9 mouse cellular contexts compared by ENCODE assay signal in the genomic region with DNA sequence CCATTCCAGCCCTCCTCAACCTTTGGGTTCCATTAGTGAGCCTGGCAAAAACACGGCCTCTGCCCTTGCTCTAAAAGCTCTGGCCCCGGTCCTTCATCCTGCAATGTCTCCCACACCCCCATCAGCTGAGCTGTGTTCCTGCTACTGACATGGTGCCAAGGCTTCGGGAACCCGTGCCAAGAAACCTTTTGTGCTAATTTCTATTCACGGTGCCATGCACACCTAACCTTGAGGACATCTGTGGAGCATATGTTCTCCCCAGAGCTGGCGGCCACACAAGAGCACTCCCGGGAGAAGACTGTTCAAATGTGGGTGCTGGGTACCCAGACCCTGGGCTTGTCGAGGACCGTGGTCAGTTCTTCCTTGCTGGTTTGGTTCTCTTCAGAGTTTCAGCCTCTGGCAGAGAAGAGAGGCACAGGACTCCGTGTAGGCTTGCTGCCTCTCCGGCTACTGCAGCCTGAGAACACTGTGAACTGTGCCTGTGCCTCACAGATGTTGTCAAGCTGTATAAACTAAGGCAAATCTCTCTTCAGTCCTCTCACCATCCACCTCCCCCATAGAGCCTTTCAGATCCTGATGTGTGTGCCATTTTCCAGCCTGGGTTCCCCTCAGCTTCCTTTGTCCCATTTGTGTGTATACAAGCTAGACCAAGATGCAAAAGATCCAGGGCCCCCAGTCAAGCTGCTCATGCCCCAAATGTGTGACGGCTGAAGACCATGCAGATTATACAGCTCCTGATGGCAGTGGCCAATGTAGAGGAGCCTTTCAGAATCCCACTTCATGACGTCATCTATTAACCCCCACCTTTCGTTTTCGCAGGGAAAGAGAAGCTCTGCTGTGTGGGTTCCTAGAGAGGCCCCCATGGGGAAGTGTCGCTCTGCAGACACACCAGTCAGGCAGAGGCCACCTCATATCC. TPM values are rescaled to one million over a fixed set of nuclear protein-coding genes. Genes with fewer than 3 reads are reported as not detected.
DNase-seq lines count a peak whose midpoint lies in the region; ATAC-seq and TF ChIP-seq lines count a peak whose summit lies in the region.
"Had no signal": no experiment of that assay in that cellular context is flagged by ENCODE, and none has a peak within 500 bp of the region (broad histone marks: within the 10 kb centered on the region; RNA-seq: fewer than 3 reads in every experiment).

No protein-coding gene starts in this region.

- TF ChIP-seq CTCF in heart, postnatal 0 days (IDR thresholded peaks at IDR 0.05; ENCODE audit: low read depth): no peak

- 0 out of 2 replicates have a peak overlapping the region, but pooled peaks have one; percentile 9 for H3K9ac ChIP-seq in embryonic facial prominence, embryonic 14.5 days (ENCODE audit: low read depth, low read length)
- no peak overlapping the region for H3K9ac ChIP-seq in heart, postnatal 0 days (replicated peaks; ENCODE audit: low read depth, low read length)
- H3K9ac ChIP-seq in midbrain, embryonic 13.5 days (replicated peaks): no peak overlapping the region
- H3K9ac ChIP-seq in intestine, embryonic 15.5 days: no peak overlapping the region

- peak overlapping the region; percentile 31 for H3K4me2 ChIP-seq in embryonic facial prominence, embryonic 14.5 days (ENCODE audit: low read depth, low read length)
- H3K4me2 ChIP-seq in heart, postnatal 0 days (ENCODE audit: low read depth, low read length): peak overlapping the region; percentile 27; the same call in 1 of the 2 replicates
- H3K4me2 ChIP-seq in midbrain, embryonic 13.5 days (replicated peaks): no peak overlapping the region
- H3K4me2 ChIP-seq in intestine, embryonic 15.5 days (replicated peaks): no peak overlapping the region

- peak; percentile 21 to 26 for DNase-seq in lung, adult 18-20 months
- no peak for DNase-seq in lung, postnatal 10 days
- DNase-seq in embryonic facial prominence, embryonic 14.5 days (ENCODE audit: low spot score): peak; percentile 54
- peak; percentile 22 for DNase-seq in heart, postnatal 0 days (ENCODE audit: low spot score)
- DNase-seq in layer of hippocampus, postnatal 10 days (ENCODE audit: low spot score in 2 of 2): peak; percentile 62 to 65
- DNase-seq in spleen, postnatal 4 days (ENCODE audit: low spot score in 2 of 2): no peak

- ATAC-seq in embryonic facial prominence, embryonic 14.5 days (ENCODE audit: low read depth): peak; percentile 60
- peak; percentile 79 for ATAC-seq in heart, postnatal 0 days (ENCODE audit: insufficient read depth, low read depth)
- peak; percentile 37; the same call in 1 of the 2 replicates for ATAC-seq in midbrain, embryonic 13.5 days
- ATAC-seq in intestine, embryonic 15.5 days: no peak

- H3K4me1 ChIP-seq in embryonic facial prominence, embryonic 14.5 days (ENCODE audit: control insufficient read depth, insufficient read depth, low read length): peaks cover 12% of the 10 kb centered on the region; the same call in 1 of the 2 replicates
- H3K4me1 ChIP-seq in heart, postnatal 0 days (ENCODE audit: control insufficient read depth, insufficient read depth): peaks cover 11% of the 10 kb centered on the region
- peaks cover 31% of the 10 kb centered on the region for H3K4me1 ChIP-seq in midbrain, embryonic 13.5 days (replicated peaks)
- 0 out of 2 replicates have a peak, but pooled peaks cover 6% of the 10 kb centered on the region for H3K4me1 ChIP-seq in intestine, embryonic 15.5 days (replicated peaks)

- H3K36me3 ChIP-seq in embryonic facial prominence, embryonic 14.5 days (ENCODE audit: control insufficient read depth, insufficient read depth, low read length): no peaks in the 10 kb centered on the region
- no peaks in the 10 kb centered on the region for H3K36me3 ChIP-seq in heart, postnatal 0 days (replicated peaks; ENCODE audit: control insufficient read depth, insufficient read depth, low read length)
- H3K36me3 ChIP-seq in midbrain, embryonic 13.5 days: no peaks in the 10 kb centered on the region
- no peaks in the 10 kb centered on the region for H3K36me3 ChIP-seq in intestine, embryonic 15.5 days
- H3K36me3 ChIP-seq: G1E had no signal

- no peaks in the 10 kb centered on the region for H3K9me3 ChIP-seq in embryonic facial prominence, embryonic 14.5 days (ENCODE audit: control insufficient read depth, low read length)
- no peaks in the 10 kb centered on the region for H3K9me3 ChIP-seq in heart, postnatal 0 days (replicated peaks; ENCODE audit: control insufficient read depth, low read length)
- H3K9me3 ChIP-seq in midbrain, embryonic 13.5 days: no peaks in the 10 kb centered on the region
- H3K9me3 ChIP-seq in intestine, embryonic 15.5 days: no peaks in the 10 kb centered on the region
- H3K9me3 ChIP-seq: G1E had no signal

- TF ChIP-seq EP300 in heart, postnatal 0 days (IDR thresholded peaks at IDR 0.05; ENCODE audit: low read depth): no peak

- peak overlapping the region; percentile 45 for H3K27ac ChIP-seq in embryonic facial prominence, embryonic 14.5 days (replicated peaks; ENCODE audit: low read depth, low read length)
- H3K27ac ChIP-seq in heart, postnatal 0 days (ENCODE audit: low read depth): peak overlapping the region; percentile 36; the same call in 1 of the 2 replicates
- H3K27ac ChIP-seq in midbrain, embryonic 13.5 days: no peak overlapping the region
- H3K27ac ChIP-seq in intestine, embryonic 15.5 days: no peak overlapping the region

- WGBS in embryonic facial prominence, embryonic 14.5 days: 40% methylated on average over 16 of the region's 16 CpGs
- whole genome bisulfite sequencing in heart, postnatal 0 days: 34% methylated on average over 16 of the region's 16 CpGs
- 71% methylated on average over 16 of the region's 16 CpGs for WGBS in midbrain, embryonic 13.5 days
- WGBS in intestine, embryonic 15.5 days: 67% methylated on average over 16 of the region's 16 CpGs

- H3K4me3 ChIP-seq in embryonic facial prominence, embryonic 14.5 days (ENCODE audit: low read depth, low read length): no peak overlapping the region
- no peak overlapping the region for H3K4me3 ChIP-seq in heart, postnatal 0 days (ENCODE audit: low read depth, low read length)
- H3K4me3 ChIP-seq in midbrain, embryonic 13.5 days (replicated peaks): no peak overlapping the region
- no peak overlapping the region for H3K4me3 ChIP-seq in intestine, embryonic 15.5 days (replicated peaks)

- H3K27me3 ChIP-seq in embryonic facial prominence, embryonic 14.5 days (replicated peaks; ENCODE audit: control insufficient read depth, insufficient read depth, low read length): no peaks in the 10 kb centered on the region
- no peaks in the 10 kb centered on the region for H3K27me3 ChIP-seq in heart, postnatal 0 days (ENCODE audit: control insufficient read depth, insufficient read depth, low read length)
- H3K27me3 ChIP-seq in midbrain, embryonic 13.5 days: no peaks in the 10 kb centered on the region
- H3K27me3 ChIP-seq in intestine, embryonic 15.5 days (replicated peaks): no peaks in the 10 kb centered on the region

RNA-seq across cellular contexts. Expression of gene Kif5c, which starts 49.0 kb away (rescaled TPM):
- polyA plus RNA-seq in embryonic facial prominence, embryonic 14.5 days (2014; fragmentation: Nextera tagmentation; extraction: Ambion mirVana): 12.1 and 13.6 TPM in 2 replicates
- 0.58 and 0.76 TPM in 2 replicates for total RNA-seq in heart, postnatal 0 days (2014; rRNA removed; ENCODE audit: low replicate concordance)
- polyA plus RNA-seq in heart, postnatal 0 days (2015; fragmentation: Nextera tagmentation; extraction: Ambion mirVana): 0.34 and 0.45 TPM in 2 replicates
- total RNA-seq in layer of hippocampus, postnatal 10 days (2021): 100 to 1,000 TPM; 545 to 571 TPM
- 180 and 183 TPM in 2 replicates for polyA plus RNA-seq in midbrain, embryonic 13.5 days (2015; fragmentation: Nextera tagmentation; extraction: Ambion mirVana)
- 6.6 and 8.2 TPM in 2 replicates for polyA plus RNA-seq in intestine, embryonic 15.5 days (2015; fragmentation: Nextera tagmentation; extraction: Ambion mirVana)

Comparison
In these comparisons a context has a peak if more than half of its experiments do, and no peak if none do; other contexts are left out.
1. DNase-seq: peak in lung, adult 18-20 months (2 of 2), embryonic facial prominence, embryonic 14.5 days (single experiment), heart, postnatal 0 days (single experiment) and layer of hippocampus, postnatal 10 days (2 of 2); none in lung, postnatal 10 days (single experiment) and spleen, postnatal 4 days (0 of 2).
2. H3K27ac ChIP-seq: peak in embryonic facial prominence, embryonic 14.5 days (single experiment) and heart, postnatal 0 days (single experiment); none in midbrain, embryonic 13.5 days (single experiment) and intestine, embryonic 15.5 days (single experiment).
3. H3K4me2 ChIP-seq: peak in embryonic facial prominence, embryonic 14.5 days (single experiment) and heart, postnatal 0 days (single experiment); none in midbrain, embryonic 13.5 days (single experiment) and intestine, embryonic 15.5 days (single experiment).
4. RNA of gene Kif5c, which starts 49.0 kb away (polyA plus RNA-seq): 180 to 183 TPM in midbrain, embryonic 13.5 days; 12.1 to 13.6 TPM in embryonic facial prominence, embryonic 14.5 days, 6.6 to 8.2 TPM in intestine, embryonic 15.5 days and 0.34 to 0.45 TPM in heart, postnatal 0 days; every median in the first group is over 10 times any median in the second.